Comparison of ENCODE assay signal across 1 mouse cellular context in genomic region chr19:12472381-12472976, GRCm38 (mm10).
TF ChIP-seq lines count a peak whose summit lies in the region.

No protein-coding gene starts in this region.

TF ChIP-seq in CH12.LX, 34 proteins besides CTCF, POLR2A, EP300 and RAD21:
- TF ChIP-seq SIN3A (IDR thresholded peaks at IDR 0.05; ENCODE audit: low read length) (peak; percentile 51), MYC (IDR thresholded peaks at IDR 0.05; ENCODE audit: low read depth, low read length) (peak; percentile 38; the same call in 1 of the 2 replicates), BHLHE40 (IDR thresholded peaks at IDR 0.05; ENCODE audit: low read depth, low read length) (peak; percentile 80), RCOR1 (conservative IDR thresholded peaks at IDR 0.05; ENCODE audit: low read depth, low read length) (0 out of 2 replicates have a peak, but pooled peaks have one; percentile 4), IRF4 (IDR thresholded peaks at IDR 0.05; ENCODE audit: low read depth, low read length) (peak; percentile 36; the same call in 1 of the 2 replicates), ZNF384 (IDR thresholded peaks at IDR 0.05; ENCODE audit: low read depth, low read length) (peak; percentile 92), MEF2A (IDR thresholded peaks at IDR 0.05; ENCODE audit: borderline replicate concordance, low read depth, low read length) (peak; percentile 23; the same call in 1 of the 2 replicates), UBTF (IDR thresholded peaks at IDR 0.05; ENCODE audit: low read depth, low read length) (no peak), HCFC1 (IDR thresholded peaks at IDR 0.05; ENCODE audit: low read depth, low read length) (no peak), NELFE (IDR thresholded peaks at IDR 0.05; ENCODE audit: low read depth, low read length) (0 out of 2 replicates have a peak, but pooled peaks have one; percentile 20), POLR2AphosphoS2 (IDR thresholded peaks at IDR 0.05; ENCODE audit: low read depth, low read length) (no peak), ZKSCAN1 (IDR thresholded peaks at IDR 0.05; ENCODE audit: borderline replicate concordance, low read depth, low read length) (no peak), ELF1 (IDR thresholded peaks at IDR 0.05; ENCODE audit: low read depth, low read length) (no peak), ETS1 (conservative IDR thresholded peaks at IDR 0.05; ENCODE audit: low read depth, low read length) (no peak; the same call in 1 of the 2 replicates), MAX (IDR thresholded peaks at IDR 0.05; ENCODE audit: low read length) (no peak), TCF12 (IDR thresholded peaks at IDR 0.05; ENCODE audit: low read depth, low read length) (peak; percentile 72), NRF1 (IDR thresholded peaks at IDR 0.05; ENCODE audit: low read depth, low read length) (0 out of 2 replicates have a peak, but pooled peaks have one; percentile 22), USF2 (conservative IDR thresholded peaks at IDR 0.05; ENCODE audit: low read depth, low read length) (no peak), MAZ (IDR thresholded peaks at IDR 0.05; ENCODE audit: low read depth, low read length) (no peak), MAFK (IDR thresholded peaks at IDR 0.05; ENCODE audit: insufficient replicate concordance, low read length) (peak; percentile 42; the same call in 1 of the 2 replicates)
